Mouse (Mus musculus) myocyte (in vitro differentiated cells): ENCODE measurements around the gene Clasp1.

Experiments used
- CEBPB ChIP-seq: IDR thresholded peaks from 2 replicates; pipeline ENCODE4 v1.6.1; 2011; ENCODE audit warnings: mild to moderate bottlenecking, moderate library complexity; ENCODE audit not compliant: poor library complexity, insufficient read depth, severe bottlenecking
- E2F4 ChIP-seq: IDR thresholded peaks from one replicate; pipeline ENCODE4 v1.6.1; 2011; ENCODE audit warnings: mild to moderate bottlenecking, control low read depth, moderate library complexity; ENCODE audit not compliant: insufficient read depth
- MAX ChIP-seq: IDR thresholded peaks from one replicate; pipeline ENCODE4 v1.6.1; 2011; ENCODE audit warnings: low read depth, mild to moderate bottlenecking, control low read depth
- MYOD1 ChIP-seq, 3 experiments: IDR thresholded peaks; one replicate each; pipeline ENCODE4 v1.6.1; 2011; ENCODE audit warnings: control low read depth in 2 of 3, low read depth in 2 of 3, mild to moderate bottlenecking in 2 of 3, moderate library complexity in 1 of 3; ENCODE audit not compliant: insufficient read length in 2 of 3, control insufficient read depth in 1 of 3
- MYOG ChIP-seq, 3 experiments: IDR thresholded peaks; one replicate each; pipeline ENCODE4 v1.6.1; 2011; ENCODE audit warnings: control low read depth in 2 of 3, low read depth in 2 of 3, mild to moderate bottlenecking in 2 of 3; ENCODE audit not compliant: insufficient read length in 2 of 3, control insufficient read depth in 1 of 3, insufficient read depth in 1 of 3
- POLR2A ChIP-seq: IDR thresholded peaks from one replicate; pipeline ENCODE4 v1.6.1; 2011; ENCODE audit warnings: low read depth, mild to moderate bottlenecking, control low read depth, moderate library complexity; ENCODE audit not compliant: insufficient read length
- POLR2AphosphoS2 ChIP-seq: IDR thresholded peaks from one replicate; pipeline ENCODE4 v1.6.1; 2011; ENCODE audit warnings: low read depth, control low read depth; ENCODE audit not compliant: insufficient read length
- SRF ChIP-seq: IDR thresholded peaks from one replicate; pipeline ENCODE4 v1.6.1; 2011; ENCODE audit warnings: low read depth; ENCODE audit not compliant: control insufficient read depth, insufficient read length
- TCF12 ChIP-seq: IDR thresholded peaks from one replicate; pipeline ENCODE4 v1.6.1; 2011; ENCODE audit warnings: mild to moderate bottlenecking, control low read depth; ENCODE audit not compliant: poor library complexity, insufficient read depth, severe bottlenecking
- TCF3 ChIP-seq: IDR thresholded peaks from one replicate; pipeline ENCODE4 v1.6.1; 2011; ENCODE audit warnings: low read depth, control low read depth; ENCODE audit not compliant: insufficient read length
- USF1 ChIP-seq: IDR thresholded peaks from one replicate; pipeline ENCODE4 v1.6.1; 2011; ENCODE audit warnings: low read depth, mild to moderate bottlenecking, control low read depth, moderate library complexity

- no peak for TF ChIP-seq MYOG (IDR thresholded peaks at IDR 0.05; ENCODE audit: control insufficient read depth in 1 of 3, insufficient read depth in 1 of 3, insufficient read length in 2 of 3, low read depth in 2 of 3)
- no peak for TF ChIP-seq TCF12
- no peak for TF ChIP-seq USF1
- no peak for TF ChIP-seq POLR2A
- TF ChIP-seq POLR2AphosphoS2: no peak
- TF ChIP-seq E2F4: no peak
- TF ChIP-seq SRF: no peak
- no peak for TF ChIP-seq MYOD1 (IDR thresholded peaks at IDR 0.05; ENCODE audit: control insufficient read depth in 1 of 3, insufficient read length in 2 of 3, low read depth in 2 of 3)
- TF ChIP-seq CEBPB: no peak
- no peak for TF ChIP-seq MAX
- no peak for TF ChIP-seq TCF3
Measured at GRCm38 (mm10) chr1:118649933-118650770, 261.3 kb downstream of the Clasp1 start.
